Mouse (Mus musculus) heart, adult 2 months (tissue): ENCODE measurements around the gene Mrps2. TPM values are rescaled to one million over a fixed set of nuclear protein-coding genes. Genes with fewer than 3 reads are reported as not detected.

Source experiments
- DNase-seq, 2 experiments: peaks; one replicate each; pipeline ENCODE4 v3.0.0; 2021
- H3K27ac ChIP-seq: fragments of 200-600 bp; 2 replicates; pipeline ENCODE4 v1.8.1; 2022
- H3K27me3 ChIP-seq: fragments of 200-500 bp; 2 replicates; pipeline ENCODE4 v1.6.1; 2012; ENCODE audit warnings: mild to moderate bottlenecking, low read length, inconsistent platforms, mixed read lengths; ENCODE audit not compliant: control insufficient read depth, insufficient read depth
- H3K36me3 ChIP-seq: fragments of 200-500 bp; 2 replicates; pipeline ENCODE4 v1.6.1; 2012; ENCODE audit warnings: low read length, inconsistent platforms; ENCODE audit not compliant: control insufficient read depth, insufficient read depth
- H3K4me1 ChIP-seq: fragments of 200-500 bp; 2 replicates; pipeline ENCODE4 v1.6.1; 2011; ENCODE audit warnings: low read length; ENCODE audit not compliant: control insufficient read depth, insufficient read depth
- H3K4me3 ChIP-seq: fragments of 200-600 bp; 2 replicates; pipeline ENCODE4 v1.8.1; 2022
- H3K79me2 ChIP-seq: fragments of 200-500 bp; replicated peaks from 2 replicates; pipeline ENCODE4 v1.6.1; 2012; ENCODE audit warnings: mild to moderate bottlenecking, inconsistent platforms, low read length, moderate library complexity, mixed read lengths; ENCODE audit not compliant: control insufficient read depth, insufficient read depth
- H3K9ac ChIP-seq: fragments of 200-500 bp; 2 replicates; pipeline ENCODE4 v1.6.1; 2012; ENCODE audit warnings: low read depth, mild to moderate bottlenecking, control low read depth, inconsistent platforms, low read length, mixed read lengths
- CTCF ChIP-seq: fragments of 200-600 bp; IDR thresholded peaks from 2 replicates; pipeline ENCODE4 v1.8.1; 2022; ENCODE audit warnings: antibody characterized with exemption, mild to moderate bottlenecking, moderate library complexity
- EP300 ChIP-seq: fragments of 200-500 bp; IDR thresholded peaks from 2 replicates; pipeline ENCODE4 v1.6.1; 2011; ENCODE audit warnings: low read depth, low read length, control low read depth; ENCODE audit not compliant: insufficient read depth
- POLR2A ChIP-seq: fragments of 200-500 bp; IDR thresholded peaks from 2 replicates; pipeline ENCODE4 v1.6.1; 2011; ENCODE audit warnings: mild to moderate bottlenecking, low read depth, low read length, control low read depth; ENCODE audit not compliant: insufficient read depth
- WGBS: fragments of 180-500 bp; shearing (Covaris S2); methylation state at CpG from one replicate; pipeline ENCODE4 v1.1.7; 2018; 5-methylcytosine and 5-hydroxymethylcytosine counted together
- intact Hi-C: fragments of 180-260 bp; cut with DNase I; formaldehyde crosslinking; loops from one replicate; pipeline ENCODE4 v1.15.1; 2025
- polyA plus RNA-seq: library from polyadenylated mRNA; depleted of rRNA; stranded (reverse); fragments of >200 nt; gene quantifications from 2 replicates; pipeline ENCODE4 v1.2.3, GENCODE M21; 2012
- total RNA-seq, 2 experiments: library from RNA; stranded (reverse); gene quantifications; 2 replicates each; pipeline ENCODE4 v1.2.3; 2021

Mrps2 gene
- total and polyA plus RNA-seq, 3 experiments: 42.1 to 47.8 (median 43.0) TPM

DNA sequence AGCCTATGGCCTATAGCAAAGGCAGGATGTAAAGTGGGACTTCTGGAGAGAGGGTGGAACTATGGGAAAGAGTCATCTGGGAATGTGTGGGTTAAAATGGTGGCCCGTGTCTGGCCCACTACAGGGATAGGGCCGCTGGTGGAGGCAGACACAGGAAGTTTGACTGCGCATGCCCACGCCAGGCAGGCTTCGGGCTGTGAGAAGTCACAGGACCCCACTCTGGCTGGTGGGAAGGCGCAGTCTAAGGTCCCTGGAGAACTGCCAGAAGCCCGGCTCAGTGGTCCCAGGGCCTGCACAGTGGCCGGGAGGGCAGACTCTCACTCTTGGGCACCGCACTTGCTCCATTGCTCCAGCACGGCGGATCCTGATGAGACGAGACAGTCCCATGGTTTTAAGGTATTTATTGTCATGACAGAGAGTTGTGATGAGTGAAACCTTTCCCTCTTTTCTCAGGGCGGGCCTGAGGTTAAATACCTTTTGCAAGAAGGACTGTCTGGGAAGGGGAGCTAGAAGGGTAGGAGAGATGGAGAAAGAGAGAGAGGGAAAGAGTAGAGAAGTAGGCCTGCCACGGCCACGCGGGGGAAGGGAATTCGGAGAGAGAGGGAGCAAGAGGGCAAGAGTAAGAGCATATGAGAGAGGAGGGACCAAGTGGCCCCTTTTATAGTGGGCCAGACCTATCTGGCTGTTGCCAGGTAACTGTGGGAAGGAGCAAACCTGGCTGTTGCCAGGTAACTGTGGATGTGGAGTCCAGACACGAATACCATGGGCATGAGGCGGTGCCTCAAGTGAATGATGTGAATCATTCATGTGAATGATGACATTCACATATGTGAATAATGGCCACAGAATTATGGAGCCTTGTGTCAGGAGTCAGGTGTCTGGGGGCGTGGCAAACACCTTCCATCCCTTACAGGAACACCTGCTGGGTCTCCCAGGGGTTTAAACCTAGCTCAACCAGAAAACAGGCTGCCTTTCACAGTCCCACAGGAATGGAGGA is 11.6 kb downstream of the Mrps2 start:
- peak in 1 of 2 experiments; percentile 15 for DNase-seq
- TF ChIP-seq POLR2A: no peak
- no peak for TF ChIP-seq CTCF
- TF ChIP-seq EP300: no peak
- Histone ChIP-seq H3K4me3 (no peak overlapping the region), H3K36me3 (no peaks in the 10 kb centered on the region), H3K27ac (no peak overlapping the region), H3K4me1 (no peaks in the 10 kb centered on the region), H3K79me2 (no peaks in the 10 kb centered on the region), H3K27me3 (no peaks in the 10 kb centered on the region), H3K9ac (no peak overlapping the region)
- intact Hi-C loops: no loop called here
- WGBS: 71% methylated on average over 20 of the region's 20 CpGs

DNA sequence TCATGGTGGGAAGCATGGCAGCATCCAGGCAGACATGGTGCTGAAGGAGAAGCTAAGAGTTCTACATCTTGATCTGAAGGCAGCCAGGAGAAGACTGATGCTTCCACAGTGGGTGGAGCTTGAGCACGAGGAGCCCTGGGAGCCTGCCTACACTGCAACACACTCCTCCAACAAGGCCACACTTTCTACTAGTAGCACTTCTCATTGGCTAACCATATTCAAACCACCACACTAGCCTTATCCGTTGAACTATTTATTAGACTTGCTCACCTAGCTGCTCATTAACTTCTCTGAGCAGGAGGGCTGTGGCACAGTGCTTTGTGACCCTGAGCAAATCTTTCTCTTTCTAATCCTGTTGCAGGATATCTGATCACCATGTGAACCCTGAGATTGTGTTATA is 16.0 kb downstream of the Mrps2 start:
- peak in 1 of 2 experiments; percentile 3 for DNase-seq
- intact Hi-C loops: no loop called here
- WGBS: 63% methylated on average over 2 of the region's 2 CpGs

DNA sequence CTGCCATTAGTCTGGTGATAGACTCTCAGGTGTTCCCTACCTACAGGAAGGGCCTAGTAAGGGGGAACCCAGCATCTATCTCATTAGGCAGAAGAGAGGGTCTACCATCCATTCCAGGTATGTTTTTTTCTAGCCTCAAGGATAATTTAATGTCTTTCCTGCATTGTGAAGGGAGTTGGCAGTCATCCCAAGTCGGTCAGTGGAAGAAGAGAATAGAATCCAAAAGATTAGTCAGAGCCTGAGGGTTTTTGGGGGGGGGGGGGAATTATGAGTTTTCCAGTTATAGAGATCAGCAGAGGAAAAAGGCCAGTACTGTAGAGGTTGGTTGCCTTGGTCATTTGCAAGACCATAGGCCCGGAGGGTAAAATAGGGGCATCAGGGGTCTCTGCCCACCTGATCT is 26.7 kb downstream of the Mrps2 start:
- 56% methylated on average over 2 of the region's 2 CpGs for WGBS
- no peak overlapping the region for H3K27ac ChIP-seq
- no peak overlapping the region for H3K4me3 ChIP-seq
- TF ChIP-seq EP300 (no peak), POLR2A (no peak)
- no peaks in the 10 kb centered on the region for H3K4me1 ChIP-seq
- no peak overlapping the region for H3K9ac ChIP-seq
- intact Hi-C loops: no loop called here
- H3K36me3 ChIP-seq: no peaks in the 10 kb centered on the region
- H3K27me3 ChIP-seq: no peaks in the 10 kb centered on the region
- H3K79me2 ChIP-seq: no peaks in the 10 kb centered on the region
- DNase-seq: no peak

More for the DNA sequence above, 16.0 kb downstream of the Mrps2 start:
- H3K27ac ChIP-seq: no peak overlapping the region
- no peaks in the 10 kb centered on the region for H3K27me3 ChIP-seq
- H3K4me3 ChIP-seq: no peak overlapping the region
- TF ChIP-seq POLR2A (no peak), EP300 (no peak), CTCF (no peak)
- no peaks in the 10 kb centered on the region for H3K4me1 ChIP-seq
- H3K9ac ChIP-seq: no peak overlapping the region
- H3K36me3 ChIP-seq: no peaks in the 10 kb centered on the region
- no peaks in the 10 kb centered on the region for H3K79me2 ChIP-seq

DNA sequence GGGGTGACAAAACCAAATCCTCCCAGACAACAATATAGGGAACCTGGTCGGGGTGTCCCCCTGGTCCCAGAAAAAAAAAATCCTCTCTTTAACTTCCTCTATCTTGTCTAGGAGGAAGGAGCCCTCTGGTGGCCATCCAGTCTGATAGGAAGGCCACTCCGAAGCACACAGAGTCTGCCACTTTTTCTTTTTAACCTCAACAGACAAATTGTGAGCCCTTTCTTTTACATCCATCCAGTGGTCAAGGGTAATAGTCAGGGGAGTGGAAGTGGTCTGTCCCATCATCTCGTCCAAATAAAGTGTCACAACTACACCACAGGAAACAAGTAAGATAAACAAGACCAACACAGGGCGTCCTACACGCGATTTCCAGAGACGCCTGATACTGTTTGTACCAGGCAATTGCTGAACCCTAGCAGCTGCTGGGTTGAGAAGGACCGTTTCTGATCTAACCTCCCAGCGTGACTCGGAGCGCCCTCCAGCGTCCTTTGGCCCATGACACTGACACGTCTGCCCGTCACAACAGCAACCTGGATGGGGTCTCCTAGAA is 27.4 kb downstream of the Mrps2 start:
- Histone ChIP-seq H3K9ac (no peak overlapping the region), H3K36me3 (no peaks in the 10 kb centered on the region), H3K27ac (no peak overlapping the region), H3K79me2 (no peaks in the 10 kb centered on the region), H3K4me3 (no peak overlapping the region), H3K4me1 (no peaks in the 10 kb centered on the region), H3K27me3 (no peaks in the 10 kb centered on the region)
- 61% methylated on average over 14 of the region's 14 CpGs for WGBS
- intact Hi-C loops: no loop called here
- TF ChIP-seq CTCF (peak; percentile 54), POLR2A (no peak)
- DNase-seq: peak; percentile 19 to 41

DNA sequence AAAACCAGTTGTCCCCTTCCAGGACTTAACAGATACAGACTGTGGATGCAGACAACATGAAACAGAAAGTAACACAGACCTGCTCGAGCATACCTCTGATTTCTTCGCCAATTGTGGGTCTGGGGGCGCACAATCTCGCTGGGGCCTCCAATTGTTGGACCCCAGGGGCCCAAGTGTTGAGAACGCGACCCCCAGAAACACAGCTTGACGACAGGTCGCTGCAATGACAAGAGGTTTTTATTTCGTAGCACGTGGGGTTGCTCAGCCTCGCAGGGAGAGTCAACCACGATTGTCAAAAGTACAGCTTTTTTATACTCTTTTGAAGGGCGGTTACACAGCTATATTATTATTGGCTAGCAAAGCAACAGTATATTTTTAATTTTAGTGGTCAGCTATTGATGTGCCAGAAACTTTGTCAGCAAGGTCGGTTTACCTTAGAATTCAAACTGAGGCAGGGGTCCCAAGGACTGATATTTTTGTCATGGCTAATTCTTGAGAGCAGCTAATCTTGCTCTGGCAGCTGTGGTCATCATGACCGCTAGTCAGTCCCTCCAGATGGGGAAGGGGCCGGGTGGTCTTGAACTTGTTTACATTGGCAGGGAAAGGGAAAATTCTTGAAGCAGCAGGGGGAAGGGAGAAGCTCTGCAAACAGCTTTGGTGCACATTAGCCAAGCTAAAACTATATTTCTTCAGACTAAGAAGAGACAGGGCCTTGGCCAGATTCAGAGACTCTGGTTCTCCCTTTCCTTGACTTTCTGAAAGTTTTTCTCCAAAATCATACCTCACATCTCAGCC is 28.1 kb downstream of the Mrps2 start:
- DNase-seq: no peak
- Histone ChIP-seq H3K4me1 (no peaks in the 10 kb centered on the region), H3K27me3 (no peaks in the 10 kb centered on the region), H3K9ac (no peak overlapping the region), H3K27ac (no peak overlapping the region), H3K79me2 (no peaks in the 10 kb centered on the region), H3K36me3 (no peaks in the 10 kb centered on the region), H3K4me3 (no peak overlapping the region)
- intact Hi-C loops: no loop called here
- WGBS: 74% methylated on average over 16 of the region's 16 CpGs
- TF ChIP-seq CTCF (no peak), EP300 (no peak), POLR2A (no peak)

DNA sequence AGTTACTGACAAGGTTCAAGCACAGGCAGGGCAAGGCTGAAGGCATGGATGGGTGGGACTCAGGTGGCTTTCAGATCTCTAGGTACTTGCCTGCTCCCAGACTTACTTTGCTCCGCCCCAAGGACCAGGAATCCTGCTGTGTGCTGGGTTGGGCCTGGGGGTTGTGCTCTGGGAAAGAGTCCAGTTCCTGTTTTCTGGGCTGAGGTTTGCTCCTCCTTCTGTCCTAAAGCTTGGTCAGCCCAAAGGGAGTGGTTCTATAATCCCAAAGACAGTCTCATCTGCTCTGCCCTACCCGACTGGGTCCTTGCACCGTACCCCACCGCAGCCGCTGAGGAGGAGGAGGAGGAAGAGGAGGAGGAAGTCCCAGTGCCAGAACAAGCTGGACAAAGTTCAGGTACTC is 28.8 kb downstream of the Mrps2 start, which contains the start of gene Gbgt1:
Gene Gbgt1, plus strand, starts transcription at position 221 of the 400 bp plus-strand sequence.
- TF ChIP-seq CTCF: no peak
- no peak for TF ChIP-seq POLR2A
- no peak for TF ChIP-seq EP300
- DNase-seq: no peak
- H3K4me3 ChIP-seq: no peak within 1 kb of the TSS
- intact Hi-C loops: no loop called here
- no peaks in the 10 kb centered on the region for H3K27me3 ChIP-seq
- H3K79me2 ChIP-seq: no peaks in the 10 kb centered on the region
- H3K4me1 ChIP-seq: no peaks in the 10 kb centered on the region
- 66% methylated on average over 5 of the region's 5 CpGs for WGBS
- no peak within 1 kb of the TSS for H3K9ac ChIP-seq
- no peak within 1 kb of the TSS for H3K27ac ChIP-seq
- H3K36me3 ChIP-seq: no peaks in the 10 kb centered on the region
